Mouse (Mus musculus): Measurements from ENCODE around the gene Nexmif.
A peak's percentile ranks its signal among the peaks of the same experiment; 100 is the strongest.
"Not testable (repeated sequence)": the region's sequence is repeated elsewhere in the genome, so short reads cannot be mapped to it uniquely, and the experiment has no call there.

The Nexmif gene

DNA sequence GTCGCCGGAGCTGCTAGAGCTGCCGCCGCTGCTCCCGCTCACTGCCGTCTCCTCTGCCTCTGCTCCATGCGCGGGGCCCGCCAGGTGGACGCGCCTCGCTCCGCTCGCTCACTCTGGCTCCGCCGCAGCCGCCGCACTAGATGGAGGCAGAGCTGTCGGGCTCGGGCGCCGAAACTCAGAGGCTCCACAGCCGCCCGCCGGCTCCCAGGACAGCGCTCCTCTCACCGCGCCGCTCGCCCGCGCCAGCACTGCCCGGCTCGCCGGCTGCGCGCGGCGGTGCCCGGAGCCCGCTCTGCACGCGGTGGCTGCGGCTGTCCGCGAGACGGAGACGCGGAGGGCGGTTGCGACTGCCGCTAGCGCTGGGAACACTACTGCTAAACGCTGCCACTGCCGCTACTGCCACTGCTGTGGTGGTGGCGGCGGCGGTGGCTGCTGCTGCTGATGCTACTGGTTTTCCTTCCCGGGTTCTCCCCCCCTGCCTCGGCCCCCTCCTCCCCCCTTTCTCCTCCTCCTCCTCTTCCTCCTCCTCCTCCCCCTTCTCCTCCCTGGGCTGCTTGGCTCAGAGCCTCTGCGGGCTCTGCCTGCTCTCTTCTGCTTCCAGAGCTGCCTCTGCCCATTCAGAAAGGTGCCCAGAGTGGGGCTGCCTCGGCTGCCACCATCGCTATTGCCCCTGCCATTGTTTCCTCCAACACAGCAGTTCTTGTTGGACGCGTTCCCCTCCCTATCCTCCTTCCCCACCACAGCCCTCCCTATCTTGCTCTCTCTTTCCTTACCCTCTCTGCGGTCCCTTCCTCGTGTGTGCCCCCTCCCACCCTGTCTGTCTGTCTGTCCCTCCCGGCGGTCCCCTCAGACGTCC, at the start of gene Nexmif:
TSS of gene Nexmif (minus strand) at position 450 of the 856 bp plus-strand sequence.
- DNase-seq (ENCODE audit: low spot score in 2 of 2): no peak

- no peak for DNase-seq (ENCODE audit: low spot score in 2 of 2)
Measured at GRCm38 (mm10) chrX:104208701-104209100, 7.7 kb upstream of the Nexmif start.

DNA sequence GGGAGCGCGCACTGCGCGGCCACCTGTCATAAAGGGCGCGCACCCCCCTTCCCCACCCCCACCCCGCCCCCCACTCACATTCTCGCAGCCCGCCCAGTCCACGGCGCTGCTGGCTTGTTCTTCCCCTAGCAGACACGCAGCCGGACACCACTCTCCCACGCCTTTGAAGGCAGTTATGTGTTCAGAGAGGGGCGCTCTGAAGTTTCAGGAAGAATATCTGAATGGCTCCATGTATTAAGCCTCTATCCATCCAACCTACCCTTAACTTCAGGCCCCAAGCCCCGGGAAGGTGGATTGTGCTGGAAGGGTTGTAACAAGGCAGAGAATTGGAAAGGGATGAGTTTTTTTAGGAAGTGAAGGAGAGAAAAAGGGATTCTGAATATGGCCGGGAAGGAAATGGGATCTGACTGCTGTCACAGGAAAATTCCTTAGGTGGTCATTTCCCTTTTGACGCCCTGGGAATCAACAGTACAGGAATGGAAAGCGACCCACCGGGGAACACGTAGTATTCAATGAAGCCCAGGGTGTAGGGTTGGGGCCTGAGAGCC, 681 bp upstream of the Nexmif start:
- no peak for DNase-seq (ENCODE audit: low spot score in 2 of 2)

DNA sequence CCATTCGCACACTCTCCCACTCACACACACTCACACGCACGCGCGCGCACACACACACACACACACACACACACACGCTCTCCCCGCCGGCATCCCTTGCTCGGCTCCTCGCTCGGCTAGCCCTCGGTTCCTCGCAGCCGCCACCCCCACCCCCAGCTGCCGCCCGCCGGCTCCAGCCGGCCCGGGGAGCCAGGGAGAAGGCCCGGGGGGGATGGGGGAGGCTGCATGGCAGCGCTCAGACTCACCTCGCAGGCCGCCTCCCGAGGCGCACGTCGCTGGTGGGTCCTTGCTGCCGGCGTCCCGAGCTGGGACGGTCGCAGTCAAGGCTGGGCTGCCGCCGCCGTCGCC, 623 bp downstream of the Nexmif start:
- no peak for DNase-seq (ENCODE audit: low spot score in 2 of 2)

DNA sequence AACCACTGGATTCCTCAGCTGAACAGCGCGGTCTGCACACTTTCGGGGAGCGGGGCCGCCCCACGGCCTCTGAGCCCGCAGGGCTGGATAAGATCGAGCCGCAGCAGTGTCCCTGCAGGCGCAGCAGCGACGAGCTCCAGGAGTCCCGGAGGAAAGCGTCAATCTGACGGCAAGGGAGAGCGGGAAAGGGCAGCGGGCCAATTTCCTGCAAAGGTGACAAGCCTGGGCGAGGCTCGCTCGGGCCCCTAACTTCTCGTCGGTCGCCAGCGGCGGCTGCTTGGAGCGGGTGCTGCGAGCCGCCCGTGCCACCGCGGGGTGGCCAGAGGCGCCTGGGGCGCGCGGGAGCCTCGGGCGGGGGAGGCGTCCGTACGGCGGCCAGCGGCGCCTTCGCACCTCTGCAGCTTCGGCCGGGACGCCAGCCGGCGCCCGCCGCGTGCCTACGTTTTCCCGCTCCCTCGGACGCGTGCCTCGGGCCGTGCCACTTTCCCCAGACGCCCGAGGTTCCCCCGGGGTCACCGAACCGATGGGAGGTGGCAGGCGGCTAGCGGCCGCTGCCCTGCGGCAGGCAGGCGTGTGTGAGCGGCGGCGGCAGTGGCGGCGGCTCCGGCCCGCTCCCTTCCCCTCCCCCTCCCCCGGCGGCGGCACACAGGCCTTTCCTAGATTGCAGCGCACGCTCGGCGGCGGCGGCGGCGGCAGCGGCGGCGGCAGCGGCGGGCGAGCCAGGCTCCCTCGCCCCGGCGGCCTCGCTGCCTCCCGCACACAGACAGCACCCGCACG, 1.2 kb downstream of the Nexmif start:
- DNase-seq (ENCODE audit: low spot score in 2 of 2): no peak

DNA sequence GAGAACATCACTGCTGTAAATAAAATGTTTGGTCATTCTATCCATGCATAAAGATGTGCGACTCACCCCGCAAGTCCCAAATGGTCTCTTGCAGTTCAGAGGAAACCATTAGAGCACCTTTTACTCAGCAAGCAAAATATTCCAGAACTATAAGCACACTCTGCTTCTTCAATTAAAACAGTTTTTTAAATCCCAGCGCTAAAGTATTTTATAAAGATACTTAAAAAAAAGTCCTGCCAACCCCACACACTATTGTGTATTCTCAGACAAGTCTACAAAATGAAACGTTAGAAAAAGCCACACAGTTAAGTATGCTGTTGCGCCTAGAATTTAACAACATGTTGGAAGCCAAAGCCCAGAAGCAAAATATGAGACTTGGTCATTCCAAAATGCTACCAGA, 1.9 kb downstream of the Nexmif start:
- no peak for DNase-seq (ENCODE audit: low spot score in 2 of 2)

DNA sequence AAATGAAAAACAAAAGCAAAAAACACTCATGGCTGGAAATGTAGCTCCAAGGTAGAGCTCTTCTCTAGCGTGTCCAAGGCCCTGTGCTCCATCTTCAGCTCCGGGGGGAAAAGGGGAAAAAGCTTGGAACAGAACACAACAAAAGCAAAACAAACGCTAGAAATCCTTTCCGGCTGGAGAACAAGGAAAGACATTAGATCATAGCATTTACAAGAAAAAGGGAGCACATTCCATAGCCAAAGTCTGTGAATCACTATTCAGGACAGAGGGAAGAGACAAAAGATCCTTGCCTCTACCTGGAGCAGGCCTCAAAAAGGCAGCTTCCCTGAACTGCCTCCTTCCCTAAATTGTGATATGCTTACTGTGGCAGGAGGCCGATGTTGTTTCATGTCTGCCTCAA, 4.4 kb downstream of the Nexmif start:
- no peak for DNase-seq (ENCODE audit: low spot score in 2 of 2)

- DNase-seq (ENCODE audit: low spot score in 2 of 2): peak in 1 of 2 experiments; percentile 9
Measured at GRCm38 (mm10) chrX:104179257-104179656, 21.7 kb downstream of the Nexmif start.

GRCm38 (mm10) chrX:104150072-104150471, 50.9 kb downstream of the Nexmif start:
- no peak for DNase-seq (ENCODE audit: low spot score in 2 of 2)

DNA sequence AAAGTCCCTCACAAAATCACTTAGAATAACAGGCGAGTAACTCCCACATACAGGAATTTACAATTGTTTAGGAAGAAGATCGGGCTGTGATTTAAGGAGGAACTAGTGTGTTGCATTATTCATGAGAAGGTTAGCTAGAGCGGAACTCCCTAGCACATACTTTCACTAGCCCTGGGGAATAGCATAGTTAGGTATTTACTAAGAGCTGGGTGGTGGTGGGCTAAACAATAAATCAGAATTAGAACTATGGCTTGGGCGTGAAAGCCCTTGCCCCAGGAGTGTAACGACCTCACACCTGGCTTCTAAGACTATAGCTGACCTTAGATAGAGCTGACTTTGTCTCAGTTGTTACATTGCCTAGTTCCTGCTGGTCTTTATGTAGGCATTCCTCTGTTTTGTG, 85.7 kb downstream of the Nexmif start:
- DNase-seq (ENCODE audit: low spot score in 2 of 2): not testable (repeated sequence)

DNA sequence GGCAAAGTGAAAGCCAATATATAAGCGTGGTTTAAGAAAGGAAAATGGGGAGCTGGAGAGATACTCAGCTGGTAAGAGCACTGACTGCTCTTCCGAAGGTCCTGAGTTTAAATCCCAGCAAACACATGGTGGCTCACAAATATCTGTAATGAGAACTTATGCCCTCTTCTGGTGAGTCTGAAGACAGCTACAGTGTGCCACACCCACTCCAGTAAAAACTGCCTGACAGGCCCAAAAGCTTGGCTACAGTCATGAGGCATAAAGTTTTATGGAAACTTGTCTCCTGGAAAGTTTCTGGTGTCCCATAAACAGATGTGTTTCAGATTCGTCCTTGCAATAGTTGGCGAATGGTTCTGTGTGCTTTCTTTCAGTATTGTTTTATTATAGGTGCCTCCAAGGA, 86.4 kb downstream of the Nexmif start:
- DNase-seq (ENCODE audit: low spot score in 2 of 2): no peak

GRCm38 (mm10) chrX:104054848-104055247, 146.1 kb downstream of the Nexmif start:
- no peak for DNase-seq (ENCODE audit: low spot score in 2 of 2)

DNA sequence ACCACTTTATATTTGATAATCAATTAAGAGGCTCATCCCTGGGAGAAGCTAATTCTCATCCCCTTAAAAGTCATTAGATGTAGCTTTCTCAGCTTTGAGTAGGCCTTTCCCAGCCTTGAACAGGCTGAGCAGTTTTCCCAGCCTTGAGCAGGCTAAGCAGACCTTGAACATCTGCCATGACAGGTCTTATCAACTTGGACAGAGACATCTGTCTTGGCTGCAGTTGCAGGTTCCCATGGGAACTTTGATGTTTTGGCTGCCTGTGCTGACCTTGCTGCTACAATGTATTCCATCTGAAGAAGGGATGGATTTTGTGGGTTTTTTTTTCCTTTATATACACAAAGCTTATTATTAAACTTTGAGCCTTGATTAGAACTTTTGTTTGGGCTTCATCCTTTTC, 160.7 kb downstream of the Nexmif start:
- no peak for DNase-seq (ENCODE audit: low spot score in 2 of 2)

- no peak for DNase-seq (ENCODE audit: low spot score in 2 of 2)
Measured at GRCm38 (mm10) chrX:104033843-104034242, 167.1 kb downstream of the Nexmif start.

GRCm38 (mm10) chrX:104032756-104033155, 168.2 kb downstream of the Nexmif start:
- DNase-seq (ENCODE audit: low spot score in 2 of 2): peak in 1 of 2 experiments; percentile 0

Measured in natural killer cell, adult 2 months (primary cell).